Mouse (Mus musculus): ENCODE results near the gene 9930022D16Rik. TPM values are rescaled to one million over a fixed set of nuclear protein-coding genes. Genes with fewer than 3 reads are reported as not detected.

Gene 9930022D16Rik
- 0.02 TPM in 1 of 2 replicates, not detected in the other for polyA plus RNA-seq (2012)

DNA sequence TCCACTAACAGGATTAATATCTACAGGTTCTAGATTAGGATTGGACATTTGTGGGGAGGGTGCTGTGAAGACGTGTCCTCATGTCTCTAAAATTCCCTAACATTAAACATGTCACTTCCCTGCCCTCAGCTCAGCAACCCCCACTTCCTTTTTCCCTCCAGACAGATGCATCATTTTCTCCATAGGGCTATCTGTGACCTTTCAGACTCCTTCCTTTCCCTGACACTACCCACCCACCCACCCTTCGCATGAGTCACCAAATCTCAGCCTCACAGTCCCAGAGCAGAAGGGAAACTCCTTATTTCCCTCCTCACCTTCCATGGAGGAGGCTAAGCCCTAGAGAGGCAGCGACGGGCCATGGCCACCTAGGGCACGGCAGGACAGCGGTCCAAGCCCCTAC, at the start of gene 9930022D16Rik:
TSS of gene 9930022D16Rik (plus strand) at position 301 of the 400 bp plus-strand sequence.
- TF ChIP-seq TAL1 (IDR thresholded peaks at IDR 0.05; ENCODE audit: low read length) (no peak), GATA1 (IDR thresholded peaks at IDR 0.05; ENCODE audit: low read length) (no peak)
- Histone ChIP-seq H3K36me3 (ENCODE audit: control insufficient read depth) (no peaks in the 10 kb centered on the region), H3K9me3 (ENCODE audit: control insufficient read depth, low read length) (no peaks in the 10 kb centered on the region), H3K4me3 (replicated peaks) (no peak within 1 kb of the TSS), H3K27me3 (ENCODE audit: control insufficient read depth) (no peaks in the 10 kb centered on the region), H3K4me1 (ENCODE audit: control insufficient read depth) (no peaks in the 10 kb centered on the region)

DNA sequence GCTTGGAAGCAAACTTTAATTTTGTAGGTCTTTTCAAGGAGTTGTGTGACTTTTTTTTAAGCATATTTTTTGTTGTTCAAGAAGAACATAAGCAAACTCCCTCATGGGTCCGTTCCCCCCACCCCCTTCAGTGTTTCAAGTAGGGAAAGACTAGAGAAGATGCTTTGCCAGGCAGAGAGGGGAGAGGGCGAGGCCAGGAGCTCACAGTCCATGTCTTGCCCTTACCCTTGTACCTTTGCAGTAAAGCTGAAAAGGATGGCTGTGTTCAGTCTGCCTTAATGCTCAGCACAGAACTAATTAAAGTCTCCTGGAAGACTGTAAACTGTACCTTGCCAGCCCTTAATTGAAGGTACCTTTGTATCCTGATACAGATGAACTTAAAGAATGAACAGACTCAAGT, 49.4 kb upstream of the 9930022D16Rik start:
- no peak for TF ChIP-seq GATA1 (IDR thresholded peaks at IDR 0.05; ENCODE audit: low read length)
- TF ChIP-seq TAL1 (IDR thresholded peaks at IDR 0.05; ENCODE audit: low read length), result no peak
- Histone ChIP-seq H3K27me3 (ENCODE audit: control insufficient read depth) (no peaks in the 10 kb centered on the region), H3K4me1 (ENCODE audit: control insufficient read depth) (peaks cover 81% of the 10 kb centered on the region), H3K36me3 (ENCODE audit: control insufficient read depth) (peaks cover 50% of the 10 kb centered on the region), H3K4me3 (replicated peaks) (peak overlapping the region; percentile 87), H3K9me3 (ENCODE audit: control insufficient read depth, low read length) (no peaks in the 10 kb centered on the region)

DNA sequence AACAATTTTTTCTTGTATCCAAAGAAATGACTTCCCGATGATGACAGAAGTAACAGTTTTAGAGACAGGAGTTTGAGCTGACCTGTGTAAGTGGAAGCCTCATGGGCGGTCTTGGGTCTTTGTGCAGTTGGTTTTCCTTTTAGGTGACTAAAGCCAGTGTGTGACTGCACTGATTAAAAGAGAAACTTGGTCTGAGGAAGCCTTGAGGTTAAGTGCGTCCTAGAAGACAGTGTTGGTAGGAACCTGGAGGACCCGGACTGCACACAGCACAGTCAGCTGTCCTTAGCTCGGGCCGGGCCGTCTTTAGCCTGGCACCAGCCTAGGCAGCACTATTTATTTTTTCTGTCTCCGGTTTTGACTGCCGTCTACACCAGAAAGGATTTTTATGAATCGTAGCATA, 48.8 kb upstream of the 9930022D16Rik start:
- Histone ChIP-seq H3K27me3 (ENCODE audit: control insufficient read depth) (no peaks in the 10 kb centered on the region), H3K4me3 (replicated peaks) (peak overlapping the region; percentile 87), H3K9me3 (ENCODE audit: control insufficient read depth, low read length) (no peaks in the 10 kb centered on the region), H3K36me3 (ENCODE audit: control insufficient read depth) (peaks cover 56% of the 10 kb centered on the region), H3K4me1 (ENCODE audit: control insufficient read depth) (peaks cover 78% of the 10 kb centered on the region)
- TF ChIP-seq GATA1 (IDR thresholded peaks at IDR 0.05; ENCODE audit: low read length) (no peak), TAL1 (IDR thresholded peaks at IDR 0.05; ENCODE audit: low read length) (no peak)

DNA sequence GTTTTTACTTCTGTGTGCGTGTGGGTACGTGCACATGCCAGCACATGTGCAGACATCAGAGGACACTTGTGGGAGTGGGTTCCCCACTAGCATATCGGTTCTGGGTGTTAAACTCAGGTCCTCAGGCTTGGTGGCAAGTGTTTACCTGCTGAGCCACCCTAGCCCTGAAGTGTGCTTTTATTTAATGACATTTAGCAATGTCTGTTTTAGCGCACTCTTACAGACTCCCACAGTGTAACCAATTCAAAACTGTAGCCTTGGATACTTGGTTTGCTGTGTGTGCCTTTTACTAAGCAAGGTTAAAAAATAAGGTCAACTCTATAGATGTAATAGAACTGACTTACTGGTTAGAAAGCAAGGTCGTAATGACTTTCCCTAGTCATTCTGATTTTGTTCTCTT, 47.9 kb upstream of the 9930022D16Rik start:
- Histone ChIP-seq H3K36me3 (ENCODE audit: control insufficient read depth) (peaks cover 61% of the 10 kb centered on the region), H3K4me3 (replicated peaks) (no peak overlapping the region), H3K9me3 (ENCODE audit: control insufficient read depth, low read length) (no peaks in the 10 kb centered on the region), H3K27me3 (ENCODE audit: control insufficient read depth) (no peaks in the 10 kb centered on the region), H3K4me1 (ENCODE audit: control insufficient read depth) (peaks cover 73% of the 10 kb centered on the region)
- no peak for TF ChIP-seq TAL1 (IDR thresholded peaks at IDR 0.05; ENCODE audit: low read length)
- TF ChIP-seq GATA1 (IDR thresholded peaks at IDR 0.05; ENCODE audit: low read length), result no peak

DNA sequence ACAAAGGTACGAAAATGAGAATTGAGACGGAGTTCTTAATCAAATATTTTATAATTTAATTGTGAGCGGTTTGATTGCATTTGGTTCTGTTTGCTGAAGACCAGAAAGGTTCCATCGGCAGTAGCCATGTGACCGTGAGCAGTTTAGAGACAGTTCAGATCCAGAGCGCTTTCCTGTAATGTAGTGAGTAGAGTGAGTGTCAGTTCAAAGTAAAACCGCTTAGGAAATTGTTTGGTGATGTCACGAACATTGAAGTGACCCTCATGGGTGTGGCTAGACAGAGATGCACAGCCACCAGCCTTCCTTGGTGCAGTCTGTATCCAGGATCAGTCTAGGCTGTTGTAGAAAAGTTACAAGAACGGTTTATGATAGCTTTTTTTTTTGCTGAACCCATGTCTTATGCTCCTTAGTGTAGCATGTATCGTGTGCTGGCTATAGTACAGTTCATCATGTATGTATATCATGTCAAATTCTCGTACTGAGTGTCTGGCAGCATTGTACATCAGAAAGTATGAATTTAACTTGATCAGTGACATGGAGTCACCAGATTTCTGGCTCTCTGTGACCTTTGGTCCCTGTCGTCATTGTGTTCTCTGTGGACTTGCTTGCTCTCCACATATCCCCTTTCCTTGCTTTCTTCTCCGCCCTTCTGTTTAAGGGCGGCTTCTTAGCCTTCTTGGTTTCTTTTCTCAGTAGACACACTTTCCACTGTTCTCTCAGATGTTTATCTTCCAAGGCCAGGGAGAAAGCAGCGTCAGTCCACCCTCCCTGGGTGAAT, 46.7 kb upstream of the 9930022D16Rik start:
- Histone ChIP-seq H3K4me3 (replicated peaks) (no peak overlapping the region), H3K36me3 (ENCODE audit: control insufficient read depth) (peaks cover 71% of the 10 kb centered on the region), H3K27me3 (ENCODE audit: control insufficient read depth) (no peaks in the 10 kb centered on the region), H3K9me3 (ENCODE audit: control insufficient read depth, low read length) (no peaks in the 10 kb centered on the region), H3K4me1 (ENCODE audit: control insufficient read depth) (peaks cover 68% of the 10 kb centered on the region)
- no peak for TF ChIP-seq GATA1 (IDR thresholded peaks at IDR 0.05; ENCODE audit: low read length)
- no peak for TF ChIP-seq TAL1 (IDR thresholded peaks at IDR 0.05; ENCODE audit: low read length)

DNA sequence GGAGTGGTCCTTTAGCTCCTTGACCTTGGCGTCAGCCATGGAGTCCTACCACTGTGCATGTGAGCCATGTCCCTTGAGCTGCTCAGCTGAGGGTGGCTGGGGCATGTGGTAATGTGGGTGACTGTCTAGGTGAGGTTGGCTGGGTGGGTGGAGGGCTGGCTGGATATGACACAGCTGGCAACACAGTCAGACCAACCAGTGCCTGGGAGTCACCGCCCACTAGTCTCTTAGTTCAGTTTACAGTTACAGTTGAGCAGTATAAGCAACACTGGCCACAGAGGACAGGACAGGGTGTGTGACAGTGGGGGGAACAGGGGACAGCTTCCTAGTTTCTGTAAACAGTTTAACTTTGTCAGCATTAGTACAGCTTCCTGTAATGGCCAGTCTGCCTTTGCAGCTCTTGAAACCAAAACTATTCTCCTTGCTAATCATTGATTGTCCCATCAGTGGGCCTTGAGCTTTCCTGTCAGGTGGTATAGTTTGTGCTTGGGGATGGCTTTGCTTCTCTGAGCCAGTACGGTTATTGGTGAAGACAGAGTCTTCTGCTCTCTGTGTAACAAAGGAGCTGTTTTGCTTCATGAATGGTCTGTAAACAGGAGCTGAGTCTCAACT, 44.6 kb upstream of the 9930022D16Rik start:
- H3K36me3 ChIP-seq (ENCODE audit: control insufficient read depth), result peaks cover 84% of the 10 kb centered on the region
- TF ChIP-seq TAL1 (IDR thresholded peaks at IDR 0.05; ENCODE audit: low read length), result no peak
- TF ChIP-seq GATA1 (IDR thresholded peaks at IDR 0.05; ENCODE audit: low read length), result no peak
- H3K4me1 ChIP-seq (ENCODE audit: control insufficient read depth), result peaks cover 74% of the 10 kb centered on the region
- no peaks in the 10 kb centered on the region for H3K9me3 ChIP-seq (ENCODE audit: control insufficient read depth, low read length)
- no peaks in the 10 kb centered on the region for H3K27me3 ChIP-seq (ENCODE audit: control insufficient read depth)
- no peak overlapping the region for H3K4me3 ChIP-seq (replicated peaks)

DNA sequence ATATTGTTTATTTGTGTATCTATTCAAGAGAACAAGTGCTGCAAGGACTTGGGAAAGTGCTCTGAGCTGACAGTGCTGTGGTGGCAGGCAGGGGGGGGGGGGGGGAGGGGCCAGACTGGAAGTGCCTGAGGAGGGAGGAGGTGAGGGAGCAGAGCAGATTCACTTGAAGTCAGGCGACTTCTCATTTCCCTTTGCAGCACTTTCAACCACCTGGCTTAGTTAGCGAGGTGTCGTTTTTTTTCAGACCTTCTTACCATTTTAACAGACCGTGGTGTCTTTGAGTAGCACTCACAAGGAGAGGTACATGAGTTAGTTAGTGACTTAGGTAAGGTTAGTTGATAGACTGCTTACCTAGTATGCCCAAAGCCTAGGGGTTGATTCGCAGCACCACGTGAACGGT, 38.3 kb upstream of the 9930022D16Rik start:
- peaks cover 33% of the 10 kb centered on the region for H3K36me3 ChIP-seq (ENCODE audit: control insufficient read depth)
- no peak for TF ChIP-seq GATA1 (IDR thresholded peaks at IDR 0.05; ENCODE audit: low read length)
- no peak for TF ChIP-seq TAL1 (IDR thresholded peaks at IDR 0.05; ENCODE audit: low read length)
- H3K4me3 ChIP-seq (replicated peaks), result no peak overlapping the region
- peaks cover 63% of the 10 kb centered on the region for H3K4me1 ChIP-seq (ENCODE audit: control insufficient read depth)
- no peaks in the 10 kb centered on the region for H3K9me3 ChIP-seq (ENCODE audit: control insufficient read depth, low read length)
- no peaks in the 10 kb centered on the region for H3K27me3 ChIP-seq (ENCODE audit: control insufficient read depth)

DNA sequence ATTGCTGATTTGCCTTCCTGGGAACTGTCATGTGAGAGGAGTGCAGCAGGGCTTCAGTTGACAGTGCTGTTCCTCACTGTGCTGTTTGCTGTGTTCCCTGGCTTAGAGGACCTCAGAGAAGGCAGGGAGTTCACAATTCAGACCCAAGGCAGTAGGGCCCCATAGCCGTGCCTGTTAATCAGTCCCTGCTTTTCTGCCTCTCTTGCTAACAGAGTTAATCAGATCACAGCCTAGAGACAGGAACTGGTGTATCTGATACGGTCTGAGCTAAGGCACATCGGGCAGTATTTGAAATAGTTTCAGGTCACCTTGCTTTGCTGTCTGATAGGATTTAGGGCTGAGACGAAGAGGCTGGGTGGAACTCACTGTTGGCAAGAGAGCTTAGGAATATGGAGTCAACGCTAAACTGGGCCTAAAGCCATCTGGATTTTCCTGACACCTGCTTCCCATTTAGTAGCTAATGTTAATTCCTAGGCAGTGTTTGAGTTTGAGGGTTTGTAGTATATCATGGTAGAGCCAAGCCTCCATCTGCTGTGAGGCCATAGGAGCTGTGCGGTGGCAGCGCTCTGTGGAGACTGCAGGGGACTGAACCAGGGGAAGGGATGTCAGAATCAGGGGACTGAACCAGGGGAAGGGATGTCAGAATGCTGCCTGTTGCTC, 37.1 kb upstream of the 9930022D16Rik start:
- no peak overlapping the region for H3K4me3 ChIP-seq (replicated peaks)

DNA sequence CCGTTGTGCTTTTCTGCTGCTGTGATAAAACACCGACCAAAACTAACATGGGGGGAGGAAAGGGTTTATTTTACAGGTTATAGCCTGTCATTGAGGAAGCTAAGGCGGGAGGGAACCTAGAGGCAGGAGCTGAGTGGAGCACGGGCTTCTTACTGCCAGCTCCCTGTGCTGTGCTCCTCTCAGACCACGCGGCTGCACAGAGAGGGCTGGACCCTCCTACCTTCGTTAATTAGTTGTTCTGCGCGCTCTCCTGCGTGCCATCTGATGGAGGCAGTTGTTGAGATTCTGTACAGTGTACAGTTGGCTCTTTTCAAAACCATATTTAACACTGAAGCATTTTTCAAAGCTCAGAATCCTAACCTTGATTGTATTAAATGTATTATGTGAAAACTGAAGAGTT, 36.2 kb upstream of the 9930022D16Rik start:
- Histone ChIP-seq H3K27me3 (ENCODE audit: control insufficient read depth) (no peaks in the 10 kb centered on the region), H3K4me1 (ENCODE audit: control insufficient read depth) (peaks cover 58% of the 10 kb centered on the region), H3K9me3 (ENCODE audit: control insufficient read depth, low read length) (no peaks in the 10 kb centered on the region), H3K36me3 (ENCODE audit: control insufficient read depth) (peaks cover 26% of the 10 kb centered on the region), H3K4me3 (replicated peaks) (no peak overlapping the region)
- TF ChIP-seq TAL1 (IDR thresholded peaks at IDR 0.05; ENCODE audit: low read length) (no peak), GATA1 (IDR thresholded peaks at IDR 0.05; ENCODE audit: low read length) (no peak)

More for the DNA sequence above, 37.1 kb upstream of the 9930022D16Rik start:
- Histone ChIP-seq H3K4me1 (ENCODE audit: control insufficient read depth) (peaks cover 57% of the 10 kb centered on the region), H3K9me3 (ENCODE audit: control insufficient read depth, low read length) (no peaks in the 10 kb centered on the region), H3K27me3 (ENCODE audit: control insufficient read depth) (no peaks in the 10 kb centered on the region), H3K36me3 (ENCODE audit: control insufficient read depth) (peaks cover 31% of the 10 kb centered on the region)
- TF ChIP-seq GATA1 (IDR thresholded peaks at IDR 0.05; ENCODE audit: low read length), result no peak
- TF ChIP-seq TAL1 (IDR thresholded peaks at IDR 0.05; ENCODE audit: low read length), result no peak
